Mouse (Mus musculus): ENCODE data around the gene Samd13. TPM values are rescaled to one million over a fixed set of nuclear protein-coding genes. Genes with fewer than 3 reads are reported as not detected.

Gene Samd13
- polyA plus RNA-seq (2017; shearing (Covaris generic)): under 1 TPM in 1 of 3 experiments, not detected in 2; 0.78 TPM

GRCm38 (mm10) chr3:146684811-146685675 lies at the start of gene Samd13:
TSS of gene Samd13 (minus strand) at chr3:146685592.
- ATAC-seq: no peak

- ATAC-seq: no peak
These were observed 46.1 kb upstream of the Samd13 start for GRCm38 (mm10) chr3:146731499-146731898.

GRCm38 (mm10) chr3:146723037-146723436 lies 37.6 kb upstream of the Samd13 start:
- ATAC-seq: no peak

- no peak for ATAC-seq
These were observed 34.3 kb upstream of the Samd13 start for GRCm38 (mm10) chr3:146719696-146720095.

- ATAC-seq: no peak
These were observed 32.9 kb upstream of the Samd13 start for GRCm38 (mm10) chr3:146718251-146718650.

GRCm38 (mm10) chr3:146712305-146712704 lies 26.9 kb upstream of the Samd13 start:
- ATAC-seq: no peak

- ATAC-seq: no peak
These were observed 26.2 kb upstream of the Samd13 start for GRCm38 (mm10) chr3:146711559-146711958.

- no peak for ATAC-seq
These were observed 25.7 kb upstream of the Samd13 start for GRCm38 (mm10) chr3:146711084-146711483.

GRCm38 (mm10) chr3:146709086-146709485 lies 23.7 kb upstream of the Samd13 start:
- no peak for ATAC-seq

GRCm38 (mm10) chr3:146708381-146708780 lies 23.0 kb upstream of the Samd13 start:
- no peak for ATAC-seq

- ATAC-seq: no peak
These were observed 18.7 kb upstream of the Samd13 start for GRCm38 (mm10) chr3:146704099-146704498.

- no peak for ATAC-seq
These were observed 14.7 kb upstream of the Samd13 start for GRCm38 (mm10) chr3:146700051-146700450.

GRCm38 (mm10) chr3:146698982-146699381 lies 13.6 kb upstream of the Samd13 start:
- no peak for ATAC-seq

GRCm38 (mm10) chr3:146692547-146692946 lies 7.2 kb upstream of the Samd13 start:
- no peak for ATAC-seq

- no peak for ATAC-seq
These were observed 1.8 kb upstream of the Samd13 start for GRCm38 (mm10) chr3:146687121-146687725.

- ATAC-seq: peak; percentile 18
These were observed 1.0 kb upstream of the Samd13 start for GRCm38 (mm10) chr3:146686428-146686827.

GRCm38 (mm10) chr3:146683095-146683494 lies 2.3 kb downstream of the Samd13 start:
- no peak for ATAC-seq

- peak; percentile 60 for ATAC-seq
These were observed 3.2 kb downstream of the Samd13 start for GRCm38 (mm10) chr3:146682140-146682651.

GRCm38 (mm10) chr3:146681696-146682095 lies 3.7 kb downstream of the Samd13 start:
- no peak for ATAC-seq

- ATAC-seq: no peak
These were observed 4.8 kb downstream of the Samd13 start for GRCm38 (mm10) chr3:146680625-146681024.

GRCm38 (mm10) chr3:146679646-146680045 lies 5.7 kb downstream of the Samd13 start:
- ATAC-seq: no peak

GRCm38 (mm10) chr3:146676193-146676592 lies 9.2 kb downstream of the Samd13 start:
- ATAC-seq: no peak

- ATAC-seq: no peak
These were observed 10.3 kb downstream of the Samd13 start for GRCm38 (mm10) chr3:146675101-146675500.

GRCm38 (mm10) chr3:146671121-146671520 lies 14.3 kb downstream of the Samd13 start:
- no peak for ATAC-seq

Data from inflammation-experienced regulatory T-cells, adult 6 months (primary cell).